Mouse (Mus musculus) embryonic fibroblast, embryonic 13.5 days (primary cell): Measurements from ENCODE around the gene Unk.

ENCODE experiments used
- CTCF ChIP-seq: IDR thresholded peaks from 2 replicates; pipeline ENCODE4 v1.5.1; 2011; ENCODE audit warnings: mild to moderate bottlenecking, control low read depth, low read length, moderate library complexity, borderline replicate concordance; ENCODE audit not compliant: insufficient read depth
- POLR2A ChIP-seq: IDR thresholded peaks from 2 replicates; pipeline ENCODE4 v1.6.1; 2011; ENCODE audit warnings: low read depth, mild to moderate bottlenecking, control low read depth, low read length, moderate library complexity

GRCm38 (mm10) chr11:116010948-116011347 lies 19.2 kb upstream of the Unk start:
- TF ChIP-seq CTCF (no peak), POLR2A (no peak)
